Mouse (Mus musculus) stomach, postnatal 0 days (tissue): ENCODE data around the gene Adamts10. TPM values are rescaled to one million over a fixed set of nuclear protein-coding genes. Genes with fewer than 3 reads are reported as not detected.
A peak's percentile ranks its signal among the peaks of the same experiment; 100 is the strongest.

Source experiments
- ATAC-seq: fragments of 200-750 bp; cut with Nextera tagmentation; 2 replicates; pipeline ENCODE4 v1.8.0; 2017; ENCODE audit not compliant: low FRiP score, low TSS enrichment
- DNase-seq: peaks from one replicate; pipeline ENCODE4 v3.0.0-alpha.2; 2016; ENCODE audit warnings: low spot score
- H3K27ac ChIP-seq: fragments of 300-500 bp; sonication (generic); replicated peaks from 2 replicates; pipeline ENCODE4 v1.5.1; 2014; ENCODE audit warnings: mild to moderate bottlenecking, control low read depth
- H3K27me3 ChIP-seq: fragments of 300-500 bp; sonication (generic); 2 replicates; pipeline ENCODE4 v1.6.1; 2014; ENCODE audit warnings: low read length; ENCODE audit not compliant: control insufficient read depth, insufficient read depth
- H3K36me3 ChIP-seq: fragments of 300-500 bp; sonication (generic); 2 replicates; pipeline ENCODE4 v1.6.1; 2014; ENCODE audit warnings: low read length, mixed read lengths; ENCODE audit not compliant: control insufficient read depth, insufficient read depth
- H3K4me1 ChIP-seq: fragments of 300-500 bp; sonication (generic); replicated peaks from 2 replicates; pipeline ENCODE4 v1.6.1; 2014; ENCODE audit warnings: antibody characterized with exemption; ENCODE audit not compliant: control insufficient read depth, insufficient read depth
- H3K4me2 ChIP-seq: fragments of 300-500 bp; sonication (generic); replicated peaks from 2 replicates; pipeline ENCODE4 v1.6.1; 2014; ENCODE audit warnings: low read depth, mild to moderate bottlenecking, control low read depth, moderate library complexity
- H3K4me3 ChIP-seq: fragments of 300-500 bp; sonication (generic); 2 replicates; pipeline ENCODE4 v1.5.1; 2014; ENCODE audit warnings: low read depth, low read length, control low read depth
- H3K9ac ChIP-seq: fragments of 300-500 bp; sonication (generic); 2 replicates; pipeline ENCODE4 v1.6.1; 2014; ENCODE audit warnings: mild to moderate bottlenecking, low read length, control low read depth, mixed read lengths
- H3K9me3 ChIP-seq: fragments of 300-500 bp; sonication (generic); 2 replicates; pipeline ENCODE4 v1.6.1; 2016; ENCODE audit warnings: low read length; ENCODE audit not compliant: control insufficient read depth
- CTCF ChIP-seq: IDR thresholded peaks from 2 replicates; pipeline ENCODE4 v1.5.1; 2016; ENCODE audit warnings: antibody characterized with exemption, low read depth, mild to moderate bottlenecking, moderate library complexity
- EP300 ChIP-seq: optimal IDR thresholded peaks from 2 replicates; pipeline ENCODE3; 2016; ENCODE audit warnings: antibody characterized with exemption
- whole genome bisulfite sequencing: fragments of 180-500 bp; shearing (Covaris S2); extraction: QIAGEN DNeasy Blood & Tissue Kit; methylation state at CpG from one replicate; pipeline ENCODE4 v1.1.7; 2014; 5-methylcytosine and 5-hydroxymethylcytosine counted together
- polyA plus RNA-seq: library from polyadenylated mRNA; unstranded; fragments of >200 nt; fragmentation: Nextera tagmentation; extraction: Ambion mirVana; gene quantifications from 2 replicates; pipeline ENCODE4 v1.2.1, GENCODE M21; 2015

Adamts10 gene
- polyA plus RNA-seq, 1 experiment from 2014 or later: 12.5 TPM

GRCm38 (mm10) chr17:33597271-33597670 lies 73.3 kb downstream of the Adamts10 start:
- DNase-seq: no peak
- ATAC-seq: no peak
- H3K4me3 ChIP-seq: no peak overlapping the region
- no peaks in the 10 kb centered on the region for H3K9me3 ChIP-seq
- no peaks in the 10 kb centered on the region for H3K27me3 ChIP-seq
- H3K4me1 ChIP-seq: no peaks in the 10 kb centered on the region
- H3K9ac ChIP-seq: no peak overlapping the region
- H3K4me2 ChIP-seq: no peak overlapping the region
- no peaks in the 10 kb centered on the region for H3K36me3 ChIP-seq
- H3K27ac ChIP-seq: no peak overlapping the region
- TF ChIP-seq EP300 (no peak), CTCF (peak; percentile 38; the same call in 1 of the 2 replicates)

- Histone ChIP-seq H3K4me2 (no peak overlapping the region), H3K4me1 (no peaks in the 10 kb centered on the region), H3K27ac (no peak overlapping the region), H3K4me3 (no peak overlapping the region), H3K9ac (no peak overlapping the region), H3K9me3 (no peaks in the 10 kb centered on the region), H3K36me3 (no peaks in the 10 kb centered on the region), H3K27me3 (no peaks in the 10 kb centered on the region)
- DNase-seq (no peak), ATAC-seq (no peak)
- 88% methylated on average over 5 of the region's 5 CpGs for WGBS
- TF ChIP-seq CTCF (no peak), EP300 (no peak)
Measured at GRCm38 (mm10) chr17:33598506-33598905, 74.5 kb downstream of the Adamts10 start.

GRCm38 (mm10) chr17:33599836-33600475 lies 76.0 kb downstream of the Adamts10 start:
- TF ChIP-seq CTCF (no peak), EP300 (no peak)
- DNase-seq: no peak
- Histone ChIP-seq H3K36me3 (no peaks in the 10 kb centered on the region), H3K27ac (no peak overlapping the region), H3K4me1 (no peaks in the 10 kb centered on the region), H3K9me3 (no peaks in the 10 kb centered on the region), H3K4me3 (no peak overlapping the region), H3K9ac (no peak overlapping the region), H3K4me2 (no peak overlapping the region), H3K27me3 (no peaks in the 10 kb centered on the region)
- ATAC-seq: no peak
- 81% methylated on average over 8 of the region's 8 CpGs for WGBS

- Histone ChIP-seq H3K27me3 (no peaks in the 10 kb centered on the region), H3K9ac (no peak overlapping the region), H3K36me3 (no peaks in the 10 kb centered on the region), H3K4me3 (no peak overlapping the region), H3K9me3 (no peaks in the 10 kb centered on the region), H3K4me2 (no peak overlapping the region), H3K4me1 (no peaks in the 10 kb centered on the region), H3K27ac (no peak overlapping the region)
- no peak for ATAC-seq
- 68% methylated on average over 3 of the region's 3 CpGs for WGBS
- DNase-seq: no peak
- TF ChIP-seq CTCF (no peak), EP300 (no peak)
Measured at GRCm38 (mm10) chr17:33600831-33601230, 76.8 kb downstream of the Adamts10 start.

- ATAC-seq (no peak), DNase-seq (no peak)
- H3K36me3 ChIP-seq: no peaks in the 10 kb centered on the region
- WGBS: 82% methylated on average over 12 of the region's 12 CpGs
- H3K27me3 ChIP-seq: no peaks in the 10 kb centered on the region
- no peak overlapping the region for H3K4me2 ChIP-seq
- H3K27ac ChIP-seq: no peak overlapping the region
- no peak overlapping the region for H3K9ac ChIP-seq
- no peak overlapping the region for H3K4me3 ChIP-seq
- no peaks in the 10 kb centered on the region for H3K9me3 ChIP-seq
- H3K4me1 ChIP-seq: no peaks in the 10 kb centered on the region
- TF ChIP-seq CTCF (no peak), EP300 (no peak)
Measured at GRCm38 (mm10) chr17:33601947-33602346, 77.9 kb downstream of the Adamts10 start.

Other genes with a start within 250 kb of the Adamts10 start
- gene Zfp955b, start 234.7 kb upstream of the Adamts10 start, polyA plus RNA-seq: 4.5 and 4.9 TPM in 2 replicates
- 3.2 and 3.6 TPM in 2 replicates for gene Zfp81, start 165.3 kb upstream of the Adamts10 start, polyA plus RNA-seq
- gene Zfp101, start 129.6 kb upstream of the Adamts10 start, polyA plus RNA-seq: 6.0 and 6.1 TPM in 2 replicates
- not detected in 2 replicates for gene Actl9, start 91.3 kb upstream of the Adamts10 start, polyA plus RNA-seq
- gene Myo1f, start 31.5 kb downstream of the Adamts10 start, polyA plus RNA-seq: 0.98 and 1.5 TPM in 2 replicates
- 23.7 and 27.5 TPM in 2 replicates for gene Zfp414, start 104.9 kb downstream of the Adamts10 start, polyA plus RNA-seq
- 0.19 and 0.27 TPM in 2 replicates for gene Pram1, start 113.9 kb downstream of the Adamts10 start, polyA plus RNA-seq
- gene Hnrnpm, start 162.7 kb downstream of the Adamts10 start, polyA plus RNA-seq: 115 and 122 TPM in 2 replicates
- 51.1 and 54.6 TPM in 2 replicates for gene March2, start 194.5 kb downstream of the Adamts10 start, polyA plus RNA-seq
- gene Rab11b, start 236.3 kb downstream of the Adamts10 start, polyA plus RNA-seq: 164 TPM in 2 replicates